Mouse (Mus musculus) left cerebral cortex, postnatal 36 days (tissue): ENCODE results near the gene Ssmem1. TPM values are rescaled to one million over a fixed set of nuclear protein-coding genes. Genes with fewer than 3 reads are reported as not detected.

ENCODE experiments used
- DNase-seq, 2 experiments: peaks; one replicate each; pipeline ENCODE4 v3.0.0; 2021 to 2022; ENCODE audit warnings: low spot score in 2 of 2, mixed read lengths in 1 of 2
- intact Hi-C: fragments of 180-260 bp; cut with DNase I; formaldehyde crosslinking; loops from one replicate; pipeline ENCODE4 v1.15.1; 2025
- total RNA-seq, 2 experiments: library from RNA; stranded (reverse); gene quantifications; 2 replicates each; pipeline ENCODE4 v1.2.3; 2021

Ssmem1 gene
- total RNA-seq: under 1 TPM; 0.84 to 0.94 TPM

DNA sequence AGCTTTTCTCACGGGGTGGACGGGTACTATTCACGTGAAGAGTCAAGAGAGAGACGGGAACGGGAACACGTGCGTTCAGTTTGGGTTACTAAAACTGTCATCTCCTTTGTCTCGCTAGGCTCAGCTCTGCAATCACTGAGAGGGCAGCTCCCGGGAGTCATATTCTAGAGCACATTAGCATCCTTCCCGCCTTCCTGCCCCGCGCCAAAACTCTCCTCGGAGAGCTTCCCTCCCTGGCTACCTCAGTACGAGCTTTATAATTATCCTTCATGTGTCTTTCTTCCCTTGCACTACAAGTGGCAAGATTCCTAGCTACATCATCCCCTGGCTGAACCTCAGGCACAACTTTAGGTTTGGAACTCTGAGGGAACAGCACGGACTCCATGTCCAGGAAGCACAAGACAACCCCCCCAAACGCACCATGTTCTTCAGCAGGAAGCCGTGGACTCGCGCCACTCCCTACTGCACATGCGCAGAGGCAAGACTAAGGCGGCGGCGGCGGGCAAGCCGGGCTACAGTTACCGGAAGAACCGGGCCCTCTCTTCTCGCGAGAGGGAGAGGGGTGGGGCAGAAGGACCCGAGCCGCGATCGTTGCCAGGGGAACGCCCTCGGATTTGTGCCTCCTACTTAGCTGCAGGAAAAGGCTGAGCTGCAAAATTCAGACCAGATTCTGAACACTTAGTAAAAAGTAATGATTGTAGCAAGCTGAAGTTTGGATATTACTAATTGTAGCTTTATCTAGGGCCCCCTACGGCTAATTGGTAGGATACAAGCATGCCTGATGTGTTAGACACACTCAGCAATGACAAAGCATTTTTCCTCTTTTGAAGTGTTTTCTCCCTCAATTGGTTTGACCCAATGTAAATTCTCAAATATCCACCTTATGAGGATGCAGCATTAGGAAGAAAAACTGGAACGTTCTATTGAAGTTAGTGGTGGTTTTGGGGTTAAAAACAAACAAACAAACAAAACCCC, at the start of gene Ssmem1, which contains the start of gene Tmem209:
Gene Ssmem1 (plus strand): TSS at position 585 of the 975 bp plus-strand sequence.
Gene Tmem209 (minus strand): TSS at position 519 of the 975 bp plus-strand sequence.
- intact Hi-C loops: no loop called here
- peak; percentile 99 for DNase-seq

DNA sequence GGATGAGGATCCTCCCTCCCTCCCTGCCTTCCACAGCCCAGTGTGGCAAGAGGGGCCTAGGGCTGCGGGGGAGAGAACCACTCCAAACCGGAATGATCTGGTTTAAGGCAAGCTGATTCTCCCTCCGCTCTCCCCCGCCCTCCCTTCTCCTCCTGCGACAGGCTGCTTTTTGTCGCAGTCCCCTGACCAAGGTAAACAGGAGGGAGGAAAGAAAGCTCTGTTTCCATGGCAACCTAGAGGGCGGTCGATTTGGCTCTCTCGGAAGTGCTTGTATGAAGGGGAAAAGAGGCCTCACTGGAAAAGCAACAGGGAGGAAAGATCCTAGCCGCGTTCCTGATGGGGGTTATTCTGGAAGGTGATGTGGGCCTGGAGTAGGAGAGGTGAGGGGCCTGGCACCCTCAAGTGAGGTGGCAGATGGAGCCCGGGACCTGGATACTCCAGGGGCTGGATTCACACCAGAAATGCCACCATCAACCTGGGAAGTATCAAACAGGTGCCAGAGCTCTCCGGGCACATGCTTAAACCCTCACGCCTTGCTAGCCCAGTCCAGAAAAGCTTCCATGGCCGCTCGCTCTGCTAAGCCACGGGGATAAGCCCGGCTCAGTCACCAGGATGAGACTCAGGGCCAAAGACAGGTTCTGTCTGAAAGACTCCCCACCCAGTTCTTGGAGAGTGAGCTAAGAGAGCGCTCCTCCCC, 48.8 kb upstream of the Ssmem1 start:
- DNase-seq: peak; percentile 82 to 85
- intact Hi-C loops: loop anchor here (2.0 to 5.0 kb wide), 2 partner anchors 58 to 91 kb away; no protein-coding TSS in a partner anchor

DNA sequence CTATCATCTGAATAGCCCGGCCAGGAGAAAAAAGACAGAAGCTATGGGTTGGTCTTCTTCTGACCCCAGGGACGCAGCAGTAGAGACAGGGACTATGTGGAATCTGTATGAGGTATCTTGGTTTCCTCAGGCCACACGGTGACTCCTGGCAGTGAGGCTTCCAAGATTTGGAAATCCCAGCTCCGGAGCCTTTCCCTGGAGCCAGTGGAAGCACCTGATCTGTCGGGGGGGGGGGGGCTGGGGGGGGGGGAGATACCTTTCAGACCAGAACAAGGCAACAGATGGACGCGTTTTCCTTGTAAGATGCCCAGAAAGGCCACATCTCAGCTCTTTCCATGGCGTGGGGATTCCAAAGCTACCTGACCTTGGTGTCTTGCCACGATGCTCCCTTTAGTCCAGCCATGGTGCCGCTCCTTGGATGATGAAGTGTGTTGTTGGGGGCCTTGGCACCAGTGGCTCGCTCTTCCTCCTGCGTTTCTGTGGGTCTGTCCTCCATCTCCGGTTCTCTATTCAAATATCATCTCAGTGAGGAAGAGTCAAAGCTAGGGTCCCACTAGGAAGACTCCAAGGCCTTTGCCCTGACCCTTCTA, 47.8 kb upstream of the Ssmem1 start:
- DNase-seq: no peak
- intact Hi-C loops: loop anchor here (2.0 to 5.0 kb wide), 2 partner anchors 59 to 90 kb away; no protein-coding TSS in a partner anchor

DNA sequence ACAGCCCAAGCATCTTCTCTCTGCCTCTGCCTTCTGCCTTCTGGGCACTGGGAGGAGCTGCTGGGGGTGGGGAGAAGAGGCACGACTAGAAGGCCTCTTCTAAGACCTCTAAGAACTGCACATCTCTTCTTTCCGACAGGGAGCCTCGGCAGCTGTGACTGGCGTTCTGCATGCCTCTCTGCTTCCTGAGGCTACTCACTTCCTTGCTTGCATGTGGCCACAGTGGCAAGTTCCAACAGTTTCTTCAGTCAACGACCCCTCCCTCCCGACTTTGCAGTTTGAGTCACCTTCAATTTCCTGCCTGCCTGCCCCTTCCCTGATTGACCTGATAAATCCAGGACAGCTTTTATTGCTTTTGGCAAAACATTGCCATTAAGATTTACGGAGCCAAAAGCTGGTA, 46.8 kb upstream of the Ssmem1 start:
- intact Hi-C loops: loop anchor here (5.0 kb wide), 1 partner anchor 89 kb away; no protein-coding TSS in a partner anchor

DNA sequence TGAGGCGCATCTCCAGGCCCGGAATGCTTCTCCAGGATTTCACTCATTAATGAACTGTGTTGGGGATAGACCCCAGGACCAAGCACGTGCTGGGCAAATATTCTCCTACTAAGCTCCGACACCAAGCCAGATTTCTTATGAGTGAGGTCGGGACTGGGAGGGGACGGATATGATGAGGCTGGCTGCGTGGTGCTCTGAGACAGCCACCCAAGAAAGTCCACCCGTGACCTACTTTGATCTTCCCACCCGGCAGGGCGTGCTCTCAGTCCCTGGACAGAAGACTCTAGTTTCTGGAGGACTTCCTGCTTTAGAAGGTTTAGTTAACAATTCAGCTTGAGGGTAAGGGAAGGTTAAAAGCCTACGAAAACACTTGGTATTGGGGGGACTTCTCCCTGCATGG, 44.1 kb upstream of the Ssmem1 start:
- DNase-seq: no peak
- intact Hi-C loops: no loop called here

More for the DNA sequence above, 46.8 kb upstream of the Ssmem1 start:
- no peak for DNase-seq

DNA sequence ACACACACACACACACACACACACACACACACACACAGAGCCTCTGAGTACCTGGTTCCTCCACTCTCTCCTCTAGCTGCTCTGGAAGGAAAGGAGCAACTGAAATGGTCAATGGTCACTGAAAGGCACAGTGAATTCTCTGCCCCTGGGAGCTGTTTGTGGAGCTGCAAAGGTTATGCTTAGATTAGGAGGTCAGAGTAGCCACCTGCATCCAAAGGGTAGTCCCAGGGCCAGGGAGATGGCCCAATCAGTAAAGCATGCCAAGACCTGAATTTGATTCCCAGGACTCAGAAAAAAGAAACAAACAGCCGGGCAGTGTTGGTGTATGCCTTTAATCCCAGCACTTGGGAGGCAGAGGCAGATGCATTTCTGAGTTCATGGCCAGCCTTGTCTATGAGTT, 41.6 kb upstream of the Ssmem1 start:
- intact Hi-C loops: loop anchor here (2.0 kb wide), 1 partner anchor 65 kb away; no protein-coding TSS in a partner anchor
- no peak for DNase-seq

DNA sequence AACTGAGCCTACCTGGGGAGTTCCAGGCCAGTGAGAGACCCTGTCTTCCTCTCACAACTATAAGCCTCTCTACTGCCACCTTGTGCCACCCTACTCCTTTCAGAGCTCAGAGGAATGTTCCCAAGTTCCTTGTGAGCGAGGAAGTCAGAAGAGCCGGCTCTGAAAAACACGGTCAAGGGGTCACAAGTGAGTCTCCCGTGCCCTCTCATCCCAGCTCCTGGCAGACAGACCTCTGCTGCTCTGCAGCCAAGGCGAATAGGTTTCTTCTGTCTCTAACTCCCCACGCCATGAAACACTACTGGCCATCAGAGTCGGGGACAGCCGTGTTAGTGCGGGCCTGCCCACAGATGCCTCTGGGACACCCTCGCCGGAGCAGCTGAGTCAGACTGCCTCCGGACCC, 41.0 kb upstream of the Ssmem1 start:
- DNase-seq: no peak

DNA sequence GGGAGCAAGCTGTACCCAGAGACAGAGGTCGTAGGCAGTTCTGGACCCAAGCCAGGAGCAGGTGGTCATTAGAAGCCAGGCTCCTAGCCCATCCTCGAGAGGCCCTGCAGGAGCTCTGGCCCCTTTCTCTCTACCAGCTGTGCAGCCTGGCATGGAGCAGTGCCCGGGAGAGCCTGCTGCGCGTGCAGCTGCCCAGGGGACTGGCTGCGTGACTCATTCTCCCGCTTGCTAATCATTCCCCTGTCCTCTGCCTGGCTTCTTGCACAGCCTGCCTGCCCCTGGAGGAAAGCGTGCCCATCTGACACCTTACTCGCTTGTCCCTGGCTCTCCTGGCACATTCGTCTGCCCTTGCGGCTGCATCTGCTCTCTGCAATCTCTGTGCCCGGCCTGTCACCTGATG, 40.3 kb upstream of the Ssmem1 start:
- intact Hi-C loops: loop anchor here (2.0 kb wide), 1 partner anchor 67 kb away; no protein-coding TSS in a partner anchor
- no peak for DNase-seq

More for the DNA sequence above, 41.0 kb upstream of the Ssmem1 start:
- intact Hi-C loops: loop anchor here (2.0 kb wide), 1 partner anchor 66 kb away; no protein-coding TSS in a partner anchor

DNA sequence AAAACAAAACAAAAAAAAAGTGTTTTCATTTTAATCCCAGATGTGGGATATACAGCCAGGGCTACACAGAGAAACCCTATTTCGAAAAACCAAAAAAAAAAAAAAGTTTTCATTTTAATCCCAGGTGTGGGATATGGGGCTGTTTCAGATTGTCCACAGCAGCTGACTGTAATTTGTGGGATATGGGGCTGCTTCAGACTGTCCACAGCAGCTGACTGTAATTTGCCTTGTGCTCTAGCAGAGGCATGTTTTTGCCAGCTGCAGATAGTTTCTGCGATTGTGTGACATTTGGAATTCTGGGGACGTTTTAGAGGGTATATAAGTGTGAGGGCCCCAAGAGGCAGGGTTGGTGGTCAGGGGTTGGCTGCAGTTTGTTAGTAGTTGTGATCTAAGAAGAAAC, 37.9 kb upstream of the Ssmem1 start:
- intact Hi-C loops: no loop called here
- no peak for DNase-seq

DNA sequence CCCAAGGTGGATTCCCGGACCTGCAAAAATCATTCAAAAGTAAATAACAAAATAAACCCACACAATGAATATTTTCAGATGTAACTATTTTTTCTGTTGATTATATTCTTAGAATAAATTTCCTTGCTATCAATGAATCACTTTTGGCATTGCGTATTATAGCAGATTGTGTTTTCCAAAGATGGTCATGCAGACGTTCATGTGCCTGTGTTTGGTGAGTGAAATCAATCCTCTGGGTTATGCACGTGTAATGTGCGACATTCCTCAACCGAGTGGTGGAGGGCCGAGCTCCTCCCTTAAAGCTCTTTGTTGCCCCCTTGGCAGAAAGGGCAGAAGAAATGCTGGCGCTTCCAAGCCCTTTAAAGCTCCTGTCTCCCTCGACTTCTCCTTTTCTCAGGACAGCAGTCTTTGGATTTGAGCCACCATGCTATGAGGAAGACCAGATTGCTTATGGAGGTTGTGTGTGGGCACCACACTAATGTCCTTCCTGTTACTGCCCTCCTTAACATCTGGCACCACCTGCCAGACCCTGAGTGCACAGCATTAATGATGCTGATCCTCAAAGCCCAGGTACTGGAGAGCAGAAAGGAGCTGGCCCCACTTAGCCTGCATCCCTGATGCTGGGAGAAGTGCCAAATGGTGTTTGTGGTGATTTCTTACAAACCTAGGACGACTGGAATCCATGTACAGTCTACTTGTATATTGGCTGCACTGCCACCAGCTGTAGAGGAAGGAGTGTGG, 33.5 kb upstream of the Ssmem1 start:
- DNase-seq: no peak
- intact Hi-C loops: no loop called here

DNA sequence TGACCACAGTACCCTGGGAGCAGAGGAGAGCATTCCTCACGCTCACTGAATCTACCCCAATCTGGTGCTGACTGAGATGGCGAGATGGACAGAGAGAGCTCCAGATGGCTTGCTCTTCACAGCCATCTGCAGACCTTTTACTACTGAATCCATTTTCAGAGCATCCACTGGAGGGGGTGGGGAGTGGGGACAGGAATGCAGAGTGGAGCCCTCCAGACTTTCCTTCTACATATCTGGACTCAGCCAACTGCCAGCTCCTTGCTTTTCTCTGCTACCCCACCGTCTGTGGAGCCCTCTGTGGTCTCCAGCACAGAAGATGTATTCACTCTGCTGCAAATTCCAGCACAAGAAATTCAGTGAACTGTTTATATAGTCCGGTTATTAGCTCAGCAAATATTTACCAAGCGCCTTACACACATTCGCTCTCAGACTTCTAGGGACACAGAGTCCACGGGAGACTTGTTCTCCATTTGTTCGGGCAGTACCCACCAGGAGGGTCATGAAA, 32.4 kb upstream of the Ssmem1 start:
- DNase-seq: no peak
- intact Hi-C loops: no loop called here

DNA sequence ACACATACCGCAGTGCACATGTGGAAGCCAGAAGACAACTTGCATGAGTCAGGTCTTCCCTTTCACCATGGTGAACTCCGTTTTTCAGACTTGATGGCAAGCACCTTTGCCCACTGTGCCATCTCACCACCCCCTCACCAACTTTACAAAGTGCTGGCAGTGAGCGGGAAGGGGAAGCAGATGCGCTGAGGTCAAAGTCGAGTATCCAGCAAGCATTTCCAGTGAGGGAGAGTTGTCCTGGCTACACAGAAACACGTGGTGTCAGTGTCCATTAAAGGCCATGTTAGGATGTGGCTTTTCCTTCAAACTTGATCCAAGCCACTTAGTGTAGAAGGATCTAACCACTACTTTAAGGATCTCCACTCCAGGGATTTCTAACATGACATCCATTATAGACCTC, 31.9 kb upstream of the Ssmem1 start:
- intact Hi-C loops: no loop called here
- no peak for DNase-seq

DNA sequence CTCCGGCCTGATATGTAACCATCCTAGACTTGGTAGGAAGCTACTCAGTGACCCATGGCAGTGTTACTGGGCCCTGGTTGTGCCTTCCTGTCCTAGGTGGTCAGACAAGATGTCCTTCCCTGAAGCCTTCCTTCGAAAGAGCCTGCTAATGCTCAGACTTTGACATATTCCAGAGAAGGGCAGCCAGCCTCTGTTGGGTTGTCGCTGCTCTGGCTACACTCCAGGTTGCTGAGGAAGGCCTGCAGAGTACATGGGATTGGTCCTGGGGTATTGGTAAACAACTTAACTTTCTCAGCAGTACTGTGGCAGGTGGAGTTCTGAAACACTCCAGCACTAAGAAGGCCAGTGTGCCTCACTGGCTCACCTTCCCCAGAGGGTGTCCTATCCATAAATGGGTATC, 30.2 kb upstream of the Ssmem1 start:
- DNase-seq: no peak
- intact Hi-C loops: no loop called here

DNA sequence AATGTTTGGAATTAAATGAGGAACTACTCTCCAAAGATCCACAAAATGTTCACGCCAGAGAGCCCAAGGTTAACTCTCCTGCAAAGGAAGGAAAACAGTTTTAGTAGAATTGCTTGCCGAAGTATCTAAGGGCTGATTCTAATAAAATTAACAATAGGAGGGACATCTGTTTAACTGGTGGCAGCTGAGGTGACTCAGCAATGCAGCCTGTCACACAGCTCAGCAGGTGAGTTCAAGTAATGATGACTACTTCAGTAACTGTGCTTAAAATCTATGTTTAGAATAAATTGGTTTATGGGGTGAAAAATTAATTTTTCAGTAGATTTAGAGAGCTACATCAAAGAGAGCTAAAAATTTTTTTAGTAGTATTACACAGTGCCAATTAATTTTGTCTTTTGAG, 26.7 kb upstream of the Ssmem1 start:
- intact Hi-C loops: no loop called here
- DNase-seq: no peak

DNA sequence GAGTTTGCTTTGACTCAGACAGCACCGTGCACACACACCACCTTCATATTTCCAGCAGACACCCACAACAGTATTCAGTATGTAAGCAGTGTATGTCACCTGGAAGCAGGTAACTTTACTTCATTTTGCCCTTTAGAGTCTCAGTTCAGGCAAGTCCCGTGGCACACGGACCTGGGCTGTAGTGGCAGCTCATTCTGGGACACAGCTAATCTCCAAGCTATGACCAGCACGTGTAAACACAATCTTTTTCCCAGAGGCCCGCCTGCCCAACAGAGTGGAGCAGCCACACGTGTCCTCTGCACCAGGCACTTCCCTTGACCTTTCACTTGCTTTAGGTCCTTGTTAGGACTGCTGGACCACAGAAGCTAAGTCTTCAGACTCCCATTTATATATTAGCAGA, 23.1 kb upstream of the Ssmem1 start:
- intact Hi-C loops: no loop called here
- no peak for DNase-seq

DNA sequence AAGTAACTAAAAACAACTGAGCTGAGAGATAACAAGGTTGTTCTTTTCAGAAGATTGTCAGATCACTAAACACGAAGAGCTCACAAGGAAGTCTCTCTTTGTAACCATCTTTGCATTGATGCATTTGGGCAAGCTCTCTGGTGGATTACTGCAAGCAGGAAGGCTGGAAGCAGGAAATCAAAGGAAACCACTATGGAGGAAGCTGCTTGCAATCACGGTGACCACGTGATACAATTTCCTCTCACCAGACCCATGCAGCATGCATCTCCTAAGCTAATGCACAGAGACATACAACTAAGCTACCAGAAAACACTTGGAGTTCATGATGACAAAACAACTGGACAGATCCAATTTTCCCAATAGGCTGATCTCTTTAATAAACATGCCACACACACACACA, 10.6 kb upstream of the Ssmem1 start:
- no peak for DNase-seq
- intact Hi-C loops: no loop called here

DNA sequence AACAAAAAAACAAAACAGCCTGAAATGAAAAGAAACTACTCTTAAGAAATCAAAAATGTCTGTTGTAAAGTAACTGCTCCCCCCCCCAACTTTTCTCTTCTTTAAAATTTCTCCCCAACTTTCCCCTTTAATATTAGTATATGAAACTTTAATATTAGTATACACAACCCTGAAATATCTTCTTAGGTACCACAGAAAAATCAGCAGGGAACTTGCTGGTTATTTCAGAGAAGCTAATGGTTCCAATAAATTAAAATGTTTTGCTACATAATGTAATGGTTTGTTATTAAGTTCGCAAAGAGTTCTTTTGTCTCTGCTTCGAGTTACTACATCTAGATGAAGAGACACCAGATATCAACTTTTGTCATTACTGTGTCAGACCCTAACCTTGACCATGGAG, 825 bp upstream of the Ssmem1 start:
- DNase-seq: no peak
- intact Hi-C loops: no loop called here

DNA sequence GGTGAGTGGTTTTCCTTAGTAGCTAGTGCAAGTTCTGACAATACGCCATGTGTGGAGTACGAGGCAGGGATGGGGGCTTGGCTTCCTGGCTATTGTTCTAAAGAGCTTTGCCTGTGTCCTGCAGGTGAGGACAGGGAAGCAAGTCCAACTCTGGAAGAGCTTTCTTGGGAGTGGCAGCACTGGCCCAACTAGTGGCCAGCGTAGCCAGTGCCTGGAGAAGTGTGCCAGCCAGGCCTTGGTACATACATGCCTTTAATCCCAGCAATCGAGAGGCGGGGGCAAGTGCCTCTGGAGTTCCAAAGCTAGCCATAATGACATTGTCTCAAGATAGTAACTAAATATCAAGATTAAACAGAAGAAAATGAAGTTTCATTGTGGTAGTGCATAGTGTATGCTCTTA, 642 bp downstream of the Ssmem1 start:
- DNase-seq: no peak
- intact Hi-C loops: no loop called here

DNA sequence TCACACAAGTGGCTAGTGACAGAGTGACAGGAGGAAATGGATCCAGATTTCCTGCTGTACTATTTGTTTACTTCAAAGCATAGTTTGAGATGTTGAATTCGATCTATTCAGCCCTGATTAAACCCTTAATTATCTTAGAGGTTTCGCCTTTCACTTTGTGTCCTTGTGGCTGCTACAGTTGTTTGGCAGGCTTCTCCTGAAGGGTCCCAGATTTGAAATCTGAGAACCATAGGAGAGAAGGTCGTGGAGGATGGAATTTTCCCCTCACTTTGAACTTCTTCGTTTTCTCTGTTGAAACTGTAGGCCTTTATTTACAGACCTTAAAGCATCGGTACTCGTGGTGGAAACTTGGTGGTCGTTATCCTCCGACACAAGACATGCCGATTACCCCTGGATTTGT, 4.6 kb downstream of the Ssmem1 start:
- intact Hi-C loops: no loop called here
- no peak for DNase-seq
